Mouse (Mus musculus): ENCODE data around the gene Psmb8. TPM values are rescaled to one million over a fixed set of nuclear protein-coding genes. Genes with fewer than 3 reads are reported as not detected.
"Not testable (repeated sequence)": the region's sequence is repeated elsewhere in the genome, so short reads cannot be mapped to it uniquely, and the experiment has no call there.

Gene Psmb8
- polyA plus RNA-seq, 1 experiment from 2014 or later: 5.1 TPM

DNA sequence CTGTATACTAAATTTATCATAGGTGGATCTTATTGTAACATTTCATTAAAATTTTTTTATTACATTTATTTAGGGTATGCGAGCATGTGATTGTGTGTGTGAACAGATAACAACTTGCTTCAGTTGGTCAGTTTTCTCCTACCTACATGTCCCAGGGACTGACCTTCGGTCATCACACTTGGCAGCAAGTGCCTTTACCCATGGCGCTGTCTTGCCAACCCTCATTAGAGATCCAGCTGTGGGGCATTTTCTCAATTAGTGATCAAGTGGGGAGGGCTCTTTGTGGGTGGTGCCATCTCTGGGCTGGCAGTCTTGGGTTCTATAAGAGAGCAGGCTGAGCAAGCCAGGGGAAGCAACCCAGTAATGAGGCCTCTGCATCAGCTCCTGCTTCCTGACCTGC, 27.3 kb downstream of the Psmb8 start:
- no peak overlapping the region for H3K9ac ChIP-seq (replicated peaks; ENCODE audit: low read length)
- no peak for ATAC-seq (ENCODE audit: low FRiP score, low TSS enrichment)
- 92% methylated on average over 3 of the region's 3 CpGs for WGBS
- no peak overlapping the region for H3K4me2 ChIP-seq (ENCODE audit: low read length)
- no peaks in the 10 kb centered on the region for H3K36me3 ChIP-seq (ENCODE audit: control insufficient read depth, insufficient read depth, low read length)
- no peak for DNase-seq
- no peaks in the 10 kb centered on the region for H3K4me1 ChIP-seq (ENCODE audit: control insufficient read depth, insufficient read depth, low read length)
- H3K9me3 ChIP-seq (ENCODE audit: control insufficient read depth, low read length): 0 out of 2 replicates have a peak, but pooled peaks cover 4% of the 10 kb centered on the region
- H3K27me3 ChIP-seq (ENCODE audit: control insufficient read depth, insufficient read depth, low read length): no peaks in the 10 kb centered on the region
- no peak overlapping the region for H3K4me3 ChIP-seq (replicated peaks; ENCODE audit: low read depth, low read length)
- H3K27ac ChIP-seq (replicated peaks; ENCODE audit: low read depth, low read length): no peak overlapping the region

DNA sequence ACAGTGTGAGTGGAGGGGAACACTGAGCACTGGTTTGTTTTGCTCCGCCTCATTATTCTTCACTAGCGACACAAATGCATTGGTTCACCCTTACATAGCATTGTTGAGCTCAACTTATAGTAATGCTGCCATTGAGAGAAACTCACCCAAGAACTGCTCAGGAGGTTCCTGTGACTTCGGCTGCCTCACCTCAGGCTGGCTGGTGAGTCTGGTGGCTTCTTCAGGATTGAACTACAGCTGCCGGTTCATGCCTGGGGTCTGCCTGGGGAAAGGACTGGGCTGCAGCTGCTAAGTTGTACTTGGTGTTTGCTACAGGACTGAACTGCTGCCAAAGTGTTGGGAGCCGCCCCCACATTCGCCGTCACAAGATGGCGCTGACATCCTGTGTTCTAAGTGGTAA, 27.9 kb downstream of the Psmb8 start:
- no peak for DNase-seq
- WGBS: 97% methylated on average over 8 of the region's 8 CpGs
- H3K4me1 ChIP-seq (ENCODE audit: control insufficient read depth, insufficient read depth, low read length): no peaks in the 10 kb centered on the region
- H3K9me3 ChIP-seq (ENCODE audit: control insufficient read depth, low read length): 0 out of 2 replicates have a peak, but pooled peaks cover 4% of the 10 kb centered on the region
- H3K9ac ChIP-seq (replicated peaks; ENCODE audit: low read length): no peak overlapping the region
- no peaks in the 10 kb centered on the region for H3K27me3 ChIP-seq (ENCODE audit: control insufficient read depth, insufficient read depth, low read length)
- H3K36me3 ChIP-seq (ENCODE audit: control insufficient read depth, insufficient read depth, low read length): no peaks in the 10 kb centered on the region
- no peak for ATAC-seq (ENCODE audit: low FRiP score, low TSS enrichment)
- H3K4me2 ChIP-seq (ENCODE audit: low read length): no peak overlapping the region
- H3K27ac ChIP-seq (replicated peaks; ENCODE audit: low read depth, low read length): no peak overlapping the region
- H3K4me3 ChIP-seq (replicated peaks; ENCODE audit: low read depth, low read length): no peak overlapping the region

DNA sequence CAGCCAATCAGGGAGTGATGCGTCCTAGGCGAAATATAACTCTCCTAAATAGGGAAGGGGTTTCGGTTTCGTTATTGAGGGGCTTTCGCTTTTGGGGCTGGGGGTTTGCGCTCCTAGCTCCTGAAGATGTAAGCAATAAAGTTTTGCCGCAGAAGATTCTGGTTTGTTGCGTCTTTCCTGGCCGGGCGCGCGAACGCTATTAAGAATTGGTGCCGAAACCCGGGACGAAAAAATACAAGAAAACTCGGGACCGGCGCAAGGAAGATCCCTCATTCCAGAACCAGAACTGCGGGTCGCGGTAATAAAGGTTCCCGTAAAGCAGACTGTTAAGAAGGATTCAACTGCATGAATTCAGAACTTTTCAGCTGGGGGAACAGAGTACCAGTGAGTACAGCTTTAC, 28.4 kb downstream of the Psmb8 start:
- not testable (repeated sequence) for H3K9ac ChIP-seq (replicated peaks; ENCODE audit: low read length); H3K27ac ChIP-seq (replicated peaks; ENCODE audit: low read depth, low read length); H3K4me2 ChIP-seq (ENCODE audit: low read length); H3K4me3 ChIP-seq (replicated peaks; ENCODE audit: low read depth, low read length); H3K9me3 ChIP-seq (ENCODE audit: control insufficient read depth, low read length); DNase-seq; ATAC-seq (ENCODE audit: low FRiP score, low TSS enrichment); H3K36me3 ChIP-seq (ENCODE audit: control insufficient read depth, insufficient read depth, low read length); H3K27me3 ChIP-seq (ENCODE audit: control insufficient read depth, insufficient read depth, low read length); H3K4me1 ChIP-seq (ENCODE audit: control insufficient read depth, insufficient read depth, low read length)
- WGBS: 96% methylated on average over 13 of the region's 23 CpGs

DNA sequence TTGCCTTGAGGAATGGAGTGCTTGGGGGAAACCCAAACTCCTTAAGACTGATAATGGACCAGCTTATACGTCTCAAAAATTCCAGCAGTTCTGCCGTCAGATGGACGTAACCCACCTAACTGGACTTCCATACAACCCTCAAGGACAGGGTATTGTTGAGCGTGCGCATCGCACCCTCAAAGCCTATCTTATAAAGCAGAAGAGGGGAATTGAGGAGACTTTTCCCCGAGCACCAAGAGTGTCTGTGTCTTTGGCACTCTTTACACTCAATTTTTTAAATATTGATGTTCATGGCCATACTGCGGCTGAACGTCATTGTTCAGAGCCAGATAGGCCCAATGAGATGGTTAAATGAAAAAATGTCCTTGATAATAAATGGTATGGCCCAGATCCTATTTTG, 33.5 kb downstream of the Psmb8 start:
- H3K9me3 ChIP-seq (ENCODE audit: control insufficient read depth, low read length); DNase-seq; H3K27me3 ChIP-seq (ENCODE audit: control insufficient read depth, insufficient read depth, low read length); ATAC-seq (ENCODE audit: low FRiP score, low TSS enrichment); H3K4me2 ChIP-seq (ENCODE audit: low read length); H3K9ac ChIP-seq (replicated peaks; ENCODE audit: low read length); H3K4me1 ChIP-seq (ENCODE audit: control insufficient read depth, insufficient read depth, low read length); H3K27ac ChIP-seq (replicated peaks; ENCODE audit: low read depth, low read length); H3K4me3 ChIP-seq (replicated peaks; ENCODE audit: low read depth, low read length); H3K36me3 ChIP-seq (ENCODE audit: control insufficient read depth, insufficient read depth, low read length): not testable (repeated sequence)
- 100% methylated on average over 6 of the region's 9 CpGs for WGBS

DNA sequence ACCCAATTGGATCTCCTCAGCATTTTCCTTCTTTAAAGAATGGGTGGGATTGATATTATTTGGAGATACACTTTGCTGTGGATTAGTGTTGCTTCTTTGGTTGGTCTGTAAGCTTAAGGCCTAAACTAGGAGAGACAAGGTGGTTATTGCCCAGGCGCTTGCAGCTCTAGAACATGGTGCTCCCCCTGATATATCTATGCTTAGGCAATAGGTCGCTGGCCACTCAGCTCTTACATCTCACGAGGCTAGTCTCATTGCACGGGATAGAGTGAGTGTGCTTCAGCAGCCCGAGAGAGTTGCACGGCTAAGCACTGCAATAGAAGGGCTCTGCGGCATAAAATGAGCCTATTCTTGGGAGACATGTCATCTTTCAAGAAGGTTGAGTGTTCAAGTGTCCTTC, 34.5 kb downstream of the Psmb8 start:
- H3K9ac ChIP-seq (replicated peaks; ENCODE audit: low read length); DNase-seq; ATAC-seq (ENCODE audit: low FRiP score, low TSS enrichment); H3K4me3 ChIP-seq (replicated peaks; ENCODE audit: low read depth, low read length); H3K4me2 ChIP-seq (ENCODE audit: low read length); H3K9me3 ChIP-seq (ENCODE audit: control insufficient read depth, low read length); H3K4me1 ChIP-seq (ENCODE audit: control insufficient read depth, insufficient read depth, low read length); H3K27ac ChIP-seq (replicated peaks; ENCODE audit: low read depth, low read length); H3K36me3 ChIP-seq (ENCODE audit: control insufficient read depth, insufficient read depth, low read length); H3K27me3 ChIP-seq (ENCODE audit: control insufficient read depth, insufficient read depth, low read length): not testable (repeated sequence)
- 90% methylated on average over 3 of the region's 7 CpGs for WGBS

DNA sequence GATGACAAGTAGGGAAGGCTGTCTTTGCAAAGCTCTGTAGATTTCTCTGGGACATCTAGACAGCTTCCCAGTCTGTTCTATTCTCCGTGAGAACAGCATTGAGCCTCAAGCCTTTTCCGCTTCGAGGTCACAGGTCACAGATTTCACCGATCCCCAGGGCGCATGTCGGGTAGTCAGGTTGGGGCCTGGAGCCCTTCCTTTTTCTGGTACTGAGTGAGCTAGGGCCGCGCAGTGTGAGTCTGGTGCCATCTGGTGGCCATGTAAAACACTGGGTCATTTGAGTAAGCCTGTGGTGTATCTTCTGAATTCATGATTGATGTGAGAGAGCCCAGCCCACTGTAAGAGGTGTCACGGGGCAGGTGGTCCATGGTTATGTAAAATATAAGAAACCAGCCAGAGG, 37.4 kb downstream of the Psmb8 start:
- WGBS: 42% methylated on average over 9 of the region's 9 CpGs
- ATAC-seq (ENCODE audit: low FRiP score, low TSS enrichment): no peak
- H3K9me3 ChIP-seq (ENCODE audit: control insufficient read depth, low read length): no peaks in the 10 kb centered on the region

DNA sequence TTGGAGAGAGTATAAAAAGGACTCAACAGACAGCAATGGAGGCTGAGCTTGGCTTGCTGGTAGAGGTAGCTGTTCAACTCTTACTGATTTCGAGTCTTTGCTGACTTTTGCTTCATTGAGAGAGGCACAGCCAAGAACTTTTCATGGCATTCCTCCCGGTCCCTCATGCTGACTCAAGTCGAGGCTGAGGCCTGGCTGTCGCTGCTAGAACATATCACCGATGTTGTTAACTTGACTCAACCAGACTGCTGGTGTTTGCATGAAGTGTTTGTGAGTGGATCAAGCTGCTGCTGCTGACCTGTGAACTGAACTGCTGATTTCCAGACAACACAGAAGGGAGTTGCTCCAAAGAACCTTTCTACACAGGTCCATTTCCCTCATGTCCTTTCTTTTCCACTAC, 39.2 kb downstream of the Psmb8 start:
- Histone ChIP-seq H3K4me2 (ENCODE audit: low read length) (no peak overlapping the region), H3K4me1 (ENCODE audit: control insufficient read depth, insufficient read depth, low read length) (no peaks in the 10 kb centered on the region), H3K9ac (replicated peaks; ENCODE audit: low read length) (no peak overlapping the region), H3K4me3 (replicated peaks; ENCODE audit: low read depth, low read length) (no peak overlapping the region), H3K36me3 (ENCODE audit: control insufficient read depth, insufficient read depth, low read length) (no peaks in the 10 kb centered on the region), H3K27ac (replicated peaks; ENCODE audit: low read depth, low read length) (no peak overlapping the region), H3K27me3 (ENCODE audit: control insufficient read depth, insufficient read depth, low read length) (no peaks in the 10 kb centered on the region), H3K9me3 (ENCODE audit: control insufficient read depth, low read length) (no peaks in the 10 kb centered on the region; the same call in 1 of the 2 replicates)
- no peak for DNase-seq
- no peak for ATAC-seq (ENCODE audit: low FRiP score, low TSS enrichment)
- WGBS: 90% methylated on average over 5 of the region's 5 CpGs

More for the DNA sequence above, 37.4 kb downstream of the Psmb8 start:
- H3K4me2 ChIP-seq (ENCODE audit: low read length): no peak overlapping the region
- H3K36me3 ChIP-seq (ENCODE audit: control insufficient read depth, insufficient read depth, low read length): no peaks in the 10 kb centered on the region
- no peak overlapping the region for H3K27ac ChIP-seq (replicated peaks; ENCODE audit: low read depth, low read length)
- H3K4me1 ChIP-seq (ENCODE audit: control insufficient read depth, insufficient read depth, low read length): no peaks in the 10 kb centered on the region
- H3K27me3 ChIP-seq (ENCODE audit: control insufficient read depth, insufficient read depth, low read length): no peaks in the 10 kb centered on the region
- H3K4me3 ChIP-seq (replicated peaks; ENCODE audit: low read depth, low read length): no peak overlapping the region
- peak; percentile 79 for DNase-seq
- no peak overlapping the region for H3K9ac ChIP-seq (replicated peaks; ENCODE audit: low read length)

DNA sequence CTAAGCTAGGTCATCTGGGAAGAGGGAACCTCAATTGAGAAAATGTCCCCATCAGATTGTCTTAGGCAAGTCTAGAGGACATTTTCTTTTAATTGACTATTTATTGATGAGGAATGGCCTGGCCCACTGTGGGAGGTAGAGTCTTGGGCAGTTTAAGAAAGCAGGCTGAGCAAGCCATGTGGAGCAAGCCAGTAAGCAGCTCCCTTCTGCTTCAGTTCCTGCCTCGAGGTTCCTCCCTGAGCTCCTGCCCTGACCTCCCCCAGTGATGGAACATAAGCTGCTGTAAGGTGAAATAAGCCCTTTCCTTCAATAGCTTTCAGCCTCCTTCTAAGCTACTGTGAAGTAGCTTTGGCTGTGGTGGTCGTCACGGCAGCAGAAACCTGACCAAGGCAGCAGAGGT, 40.2 kb downstream of the Psmb8 start:
- WGBS: 80% methylated on average over 3 of the region's 3 CpGs
- Histone ChIP-seq H3K4me3 (replicated peaks; ENCODE audit: low read depth, low read length) (no peak overlapping the region), H3K4me1 (ENCODE audit: control insufficient read depth, insufficient read depth, low read length) (no peaks in the 10 kb centered on the region), H3K4me2 (ENCODE audit: low read length) (no peak overlapping the region), H3K27ac (replicated peaks; ENCODE audit: low read depth, low read length) (no peak overlapping the region), H3K36me3 (ENCODE audit: control insufficient read depth, insufficient read depth, low read length) (no peaks in the 10 kb centered on the region), H3K9ac (replicated peaks; ENCODE audit: low read length) (no peak overlapping the region), H3K9me3 (ENCODE audit: control insufficient read depth, low read length) (peaks cover 3% of the 10 kb centered on the region; the same call in 1 of the 2 replicates), H3K27me3 (ENCODE audit: control insufficient read depth, insufficient read depth, low read length) (no peaks in the 10 kb centered on the region)
- DNase-seq (no peak), ATAC-seq (ENCODE audit: low FRiP score, low TSS enrichment) (no peak)

DNA sequence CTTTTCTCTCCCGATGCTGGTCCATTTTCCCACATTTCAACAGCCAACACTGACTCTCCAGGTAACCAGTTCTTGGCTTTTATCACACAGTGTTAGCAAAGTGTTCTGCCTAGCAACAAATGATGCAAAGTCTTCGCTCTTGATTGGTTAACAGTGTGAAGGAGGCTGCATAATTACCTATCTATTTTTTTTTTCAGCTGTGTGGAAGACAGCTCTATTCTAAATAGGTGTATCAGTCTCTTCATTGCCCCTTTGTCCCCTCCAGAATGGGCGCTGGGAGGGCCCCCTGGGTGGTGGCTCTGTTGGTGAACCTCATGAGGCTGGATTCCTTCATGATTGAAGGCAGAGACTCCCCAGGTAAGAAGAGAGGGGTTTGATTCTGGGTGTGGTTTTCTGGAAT, 41.2 kb downstream of the Psmb8 start, which contains the start of gene H2-Ob:
Gene H2-Ob (plus strand): TSS at position 198 of the 400 bp plus-strand sequence.
- DNase-seq (peak; percentile 80), ATAC-seq (ENCODE audit: low FRiP score, low TSS enrichment) (no peak)
- no peaks in the 10 kb centered on the region for H3K36me3 ChIP-seq (ENCODE audit: control insufficient read depth, insufficient read depth, low read length)
- H3K9me3 ChIP-seq (ENCODE audit: control insufficient read depth, low read length): peaks cover 3% of the 10 kb centered on the region; the same call in 1 of the 2 replicates
- no peak within 1 kb of the TSS for H3K27ac ChIP-seq (replicated peaks; ENCODE audit: low read depth, low read length)
- H3K27me3 ChIP-seq (ENCODE audit: control insufficient read depth, insufficient read depth, low read length): no peaks in the 10 kb centered on the region
- H3K9ac ChIP-seq (replicated peaks; ENCODE audit: low read length): no peak within 1 kb of the TSS
- no peak within 1 kb of the TSS for H3K4me3 ChIP-seq (replicated peaks; ENCODE audit: low read depth, low read length)
- WGBS: 63% methylated on average over 3 of the region's 3 CpGs
- no peaks in the 10 kb centered on the region for H3K4me1 ChIP-seq (ENCODE audit: control insufficient read depth, insufficient read depth, low read length)
- H3K4me2 ChIP-seq (ENCODE audit: low read length): no peak within 1 kb of the TSS
